Mouse (Mus musculus) stomach, postnatal 0 days (tissue): ENCODE data around the gene Arhgap1.

Experiments
- CTCF ChIP-seq: IDR thresholded peaks from 2 replicates; pipeline ENCODE4 v1.5.1; 2016; ENCODE audit warnings: antibody characterized with exemption, low read depth, mild to moderate bottlenecking, moderate library complexity
- EP300 ChIP-seq: optimal IDR thresholded peaks from 2 replicates; pipeline ENCODE3; 2016; ENCODE audit warnings: antibody characterized with exemption

GRCm38 (mm10) chr2:91630384-91630783, 19.3 kb upstream of the Arhgap1 start:
- TF ChIP-seq CTCF (no peak), EP300 (no peak)
